Comparison of ENCODE assay signal across 23 mouse cellular contexts in the genomic region with DNA sequence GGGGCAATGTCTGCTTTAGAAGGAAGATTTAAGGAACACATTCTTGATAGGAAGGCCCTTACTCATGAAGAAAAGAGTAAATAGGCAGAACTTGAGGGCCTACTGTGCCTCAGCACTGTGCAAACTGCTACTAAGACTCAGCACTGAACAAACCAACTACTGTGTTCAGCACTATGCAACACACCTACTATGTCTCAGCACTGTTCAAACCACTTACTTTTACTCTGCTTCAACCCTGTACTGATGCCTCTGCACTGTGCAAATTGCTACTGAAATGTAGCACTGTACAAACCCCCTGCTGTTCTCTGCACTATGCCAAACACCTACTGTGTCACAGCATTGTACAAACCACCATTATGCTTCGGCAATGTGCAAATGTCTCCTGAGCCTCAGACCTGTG.
DNase-seq lines count a peak whose midpoint lies in the region; ATAC-seq and TF ChIP-seq lines count a peak whose summit lies in the region.
"Had no signal": no experiment of that assay in that cellular context is flagged by ENCODE, and none has a peak within 500 bp of the region (broad histone marks: within the 10 kb centered on the region; RNA-seq: fewer than 3 reads in every experiment).

No protein-coding gene starts in this region.

- no peak overlapping the region for H3K9ac ChIP-seq in forebrain, embryonic 13.5 days
- no peak overlapping the region for H3K9ac ChIP-seq in hindbrain, embryonic 13.5 days
- H3K9ac ChIP-seq in hindbrain, postnatal 0 days (replicated peaks; ENCODE audit: low read length) = no peak overlapping the region
- no peak overlapping the region for H3K9ac ChIP-seq in neural tube, embryonic 13.5 days
- H3K9ac ChIP-seq: embryonic facial prominence, embryonic 15.5 days; heart, embryonic 12.5 days; hindbrain, embryonic 12.5 days had no signal

- WGBS in forebrain, embryonic 13.5 days = 62% methylated on average over 1 of the region's 1 CpGs
- 91% methylated on average over 1 of the region's 1 CpGs for WGBS in forebrain, embryonic 10.5 days
- WGBS in hindbrain, embryonic 13.5 days = 73% methylated on average over 1 of the region's 1 CpGs
- WGBS in hindbrain, postnatal 0 days = 44% methylated on average over 1 of the region's 1 CpGs
- 54% methylated on average over 1 of the region's 1 CpGs for WGBS in neural tube, embryonic 13.5 days

- no peak overlapping the region for H3K4me2 ChIP-seq in forebrain, embryonic 13.5 days
- H3K4me2 ChIP-seq in hindbrain, embryonic 13.5 days = no peak overlapping the region
- H3K4me2 ChIP-seq in hindbrain, postnatal 0 days (ENCODE audit: low read depth, low read length) = no peak overlapping the region
- H3K4me2 ChIP-seq in neural tube, embryonic 13.5 days = no peak overlapping the region
- H3K4me2 ChIP-seq: embryonic facial prominence, embryonic 15.5 days; heart, embryonic 12.5 days; hindbrain, embryonic 12.5 days had no signal

- H3K4me3 ChIP-seq in forebrain, embryonic 13.5 days = no peak overlapping the region
- no peak overlapping the region for H3K4me3 ChIP-seq in forebrain, embryonic 10.5 days
- H3K4me3 ChIP-seq in hindbrain, embryonic 13.5 days = no peak overlapping the region
- H3K4me3 ChIP-seq in hindbrain, postnatal 0 days (ENCODE audit: low read length) = no peak overlapping the region
- H3K4me3 ChIP-seq in neural tube, embryonic 13.5 days = no peak overlapping the region
- H3K4me3 ChIP-seq: embryonic facial prominence, embryonic 15.5 days; erythroblast, embryonic 14.5 days; gastrocnemius, adult 2 months; heart, embryonic 12.5 days; hindbrain, embryonic 12.5 days had no signal

- DNase-seq in forebrain, embryonic 10.5 days (ENCODE audit: extremely low spot score, low spot score) = no peak
- DNase-seq in hindbrain, postnatal 0 days (ENCODE audit: low spot score) = no peak
- peak; percentile 19 for DNase-seq in layer of hippocampus, adult 9-11 months
- DNase-seq in layer of hippocampus, postnatal 25 days (ENCODE audit: extremely low spot score in 1 of 2, low spot score in 1 of 2) = no peak
- DNase-seq in neural tube, embryonic 10.5 days (ENCODE audit: extremely low spot score, low spot score) = no peak
- DNase-seq: adrenal gland, adult 8-10 months; adrenal gland, postnatal 36 days; B cell, adult 2 months; cerebellum, adult 11 months; cerebellum, adult 8-10 months; embryo, embryonic 11 days; gastrocnemius, adult 2 months; gastrocnemius, postnatal 25 days had no signal

- no peak overlapping the region for H3K27ac ChIP-seq in forebrain, embryonic 13.5 days
- H3K27ac ChIP-seq in forebrain, embryonic 10.5 days = no peak overlapping the region
- no peak overlapping the region for H3K27ac ChIP-seq in hindbrain, embryonic 13.5 days
- no peak overlapping the region for H3K27ac ChIP-seq in hindbrain, postnatal 0 days
- H3K27ac ChIP-seq in neural tube, embryonic 13.5 days (replicated peaks) = no peak overlapping the region
- H3K27ac ChIP-seq: embryonic facial prominence, embryonic 15.5 days; gastrocnemius, adult 2 months; hindbrain, embryonic 12.5 days had no signal

- 0 out of 2 replicates have a peak, but pooled peaks have one; percentile 38 for ATAC-seq in forebrain, embryonic 13.5 days
- ATAC-seq in hindbrain, embryonic 13.5 days (ENCODE audit: low FRiP score) = 0 out of 2 replicates have a peak, but pooled peaks have one; percentile 24
- ATAC-seq in hindbrain, postnatal 0 days = no peak
- 0 out of 2 replicates have a peak, but pooled peaks have one; percentile 59 for ATAC-seq in neural tube, embryonic 13.5 days (ENCODE audit: low read depth)
- ATAC-seq: CD4-positive, CD25-positive, alpha-beta regulatory T cell, adult 4 months; inflammation-experienced regulatory T-cells, adult 6 months had no signal

- no peaks in the 10 kb centered on the region for H3K27me3 ChIP-seq in forebrain, embryonic 13.5 days
- no peaks in the 10 kb centered on the region for H3K27me3 ChIP-seq in forebrain, embryonic 10.5 days (ENCODE audit: poor library complexity, severe bottlenecking)
- no peaks in the 10 kb centered on the region for H3K27me3 ChIP-seq in hindbrain, embryonic 13.5 days
- no peaks in the 10 kb centered on the region for H3K27me3 ChIP-seq in hindbrain, postnatal 0 days (ENCODE audit: insufficient read depth, low read length)
- H3K27me3 ChIP-seq in neural tube, embryonic 13.5 days = no peaks in the 10 kb centered on the region
- H3K27me3 ChIP-seq: embryonic facial prominence, embryonic 15.5 days; hindbrain, embryonic 12.5 days had no signal

- no peak for TF ChIP-seq CTCF in hindbrain, postnatal 0 days (IDR thresholded peaks at IDR 0.05; ENCODE audit: low read depth)

- H3K4me1 ChIP-seq in forebrain, embryonic 13.5 days = no peaks in the 10 kb centered on the region
- no peaks in the 10 kb centered on the region for H3K4me1 ChIP-seq in forebrain, embryonic 10.5 days
- peaks cover under 1% of the 10 kb centered on the region for H3K4me1 ChIP-seq in hindbrain, embryonic 13.5 days (replicated peaks)
- H3K4me1 ChIP-seq in hindbrain, postnatal 0 days (ENCODE audit: insufficient read depth, low read length) = no peaks in the 10 kb centered on the region
- peaks cover 1% of the 10 kb centered on the region for H3K4me1 ChIP-seq in neural tube, embryonic 13.5 days (replicated peaks)
- H3K4me1 ChIP-seq: embryonic facial prominence, embryonic 15.5 days; heart, embryonic 12.5 days; hindbrain, embryonic 12.5 days had no signal

- H3K9me3 ChIP-seq in forebrain, embryonic 13.5 days (replicated peaks) = no peaks in the 10 kb centered on the region
- no peaks in the 10 kb centered on the region for H3K9me3 ChIP-seq in forebrain, embryonic 10.5 days
- no peaks in the 10 kb centered on the region for H3K9me3 ChIP-seq in hindbrain, embryonic 13.5 days
- no peaks in the 10 kb centered on the region for H3K9me3 ChIP-seq in hindbrain, postnatal 0 days (ENCODE audit: low read length)
- H3K9me3 ChIP-seq in neural tube, embryonic 13.5 days = peaks cover 3% of the 10 kb centered on the region; the same call in 1 of the 2 replicates
- H3K9me3 ChIP-seq: embryonic facial prominence, embryonic 15.5 days; G1E; heart, embryonic 12.5 days; hindbrain, embryonic 12.5 days had no signal

- H3K36me3 ChIP-seq in forebrain, embryonic 13.5 days (ENCODE audit: poor library complexity, severe bottlenecking) = no peaks in the 10 kb centered on the region
- H3K36me3 ChIP-seq in forebrain, embryonic 10.5 days (replicated peaks) = no peaks in the 10 kb centered on the region
- H3K36me3 ChIP-seq in hindbrain, embryonic 13.5 days = no peaks in the 10 kb centered on the region
- H3K36me3 ChIP-seq in hindbrain, postnatal 0 days (ENCODE audit: insufficient read depth, low read length) = no peaks in the 10 kb centered on the region
- H3K36me3 ChIP-seq in neural tube, embryonic 13.5 days = no peaks in the 10 kb centered on the region
- H3K36me3 ChIP-seq: embryonic facial prominence, embryonic 15.5 days; G1E; heart, embryonic 12.5 days; hindbrain, embryonic 12.5 days had no signal
